Mouse (Mus musculus) naive thymus-derived CD4-positive, alpha-beta T cell, adult 2 months (primary cell): ENCODE results near the gene Cldn15.
A peak's percentile ranks its signal among the peaks of the same experiment; 100 is the strongest.
"Not testable (repeated sequence)": the region's sequence is repeated elsewhere in the genome, so short reads cannot be mapped to it uniquely, and the experiment has no call there.

Source experiments
- DNase-seq: peaks from one replicate; pipeline ENCODE4 v3.0.0-alpha.2; 2011; ENCODE audit warnings: low read depth

The Cldn15 gene

GRCm38 (mm10) chr5:136966331-136966730, at the start of gene Cldn15:
Cldn15 (plus strand) TSS chr5:136966616.
- DNase-seq = no peak

GRCm38 (mm10) chr5:136917613-136918242, 48.7 kb upstream of the Cldn15 start:
- DNase-seq = no peak

DNA sequence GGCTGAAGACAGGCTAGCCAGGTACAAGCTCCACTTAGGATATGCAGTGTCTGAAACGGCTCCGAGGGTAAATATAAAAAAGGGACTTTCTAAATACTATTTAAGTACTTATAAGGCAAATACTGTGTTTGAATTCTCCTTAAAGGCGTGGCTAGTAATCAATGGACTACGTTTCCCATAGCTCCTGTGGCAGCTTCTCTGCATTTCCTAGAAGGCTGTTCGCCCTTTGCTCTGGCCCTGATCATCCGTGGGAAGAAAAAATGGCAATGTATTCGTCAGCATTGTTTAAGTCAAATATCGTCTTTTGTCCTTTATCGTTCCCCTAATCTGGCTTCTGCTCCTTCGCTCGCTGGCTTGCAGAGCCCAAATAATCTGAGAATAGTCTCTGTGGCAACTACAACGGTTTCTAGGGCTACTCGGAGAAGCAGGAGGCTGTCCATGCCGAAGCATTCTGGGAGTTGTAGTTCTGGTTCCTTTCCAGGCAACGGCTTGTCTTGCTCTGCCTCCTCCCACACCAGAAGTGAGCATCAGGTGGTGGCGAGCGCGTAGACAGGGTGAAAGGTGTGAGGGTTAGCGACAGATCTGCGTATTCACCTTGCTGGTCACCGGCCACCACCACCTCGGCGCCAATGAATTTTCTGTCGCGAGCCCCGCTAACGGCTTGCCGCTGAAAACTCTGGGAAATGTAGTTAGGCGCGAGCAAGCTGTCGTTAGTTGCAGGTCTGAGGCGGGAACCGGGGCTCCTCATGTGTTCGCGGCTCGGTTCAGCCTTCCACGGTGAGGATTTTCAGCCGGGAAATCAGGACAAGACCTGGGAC, 47.6 kb upstream of the Cldn15 start:
- peak; percentile 90 for DNase-seq

- DNase-seq = peak; percentile 25
These were observed 46.7 kb upstream of the Cldn15 start for GRCm38 (mm10) chr5:136919546-136920301.

GRCm38 (mm10) chr5:136922830-136923229, 43.6 kb upstream of the Cldn15 start:
- no peak for DNase-seq

DNA sequence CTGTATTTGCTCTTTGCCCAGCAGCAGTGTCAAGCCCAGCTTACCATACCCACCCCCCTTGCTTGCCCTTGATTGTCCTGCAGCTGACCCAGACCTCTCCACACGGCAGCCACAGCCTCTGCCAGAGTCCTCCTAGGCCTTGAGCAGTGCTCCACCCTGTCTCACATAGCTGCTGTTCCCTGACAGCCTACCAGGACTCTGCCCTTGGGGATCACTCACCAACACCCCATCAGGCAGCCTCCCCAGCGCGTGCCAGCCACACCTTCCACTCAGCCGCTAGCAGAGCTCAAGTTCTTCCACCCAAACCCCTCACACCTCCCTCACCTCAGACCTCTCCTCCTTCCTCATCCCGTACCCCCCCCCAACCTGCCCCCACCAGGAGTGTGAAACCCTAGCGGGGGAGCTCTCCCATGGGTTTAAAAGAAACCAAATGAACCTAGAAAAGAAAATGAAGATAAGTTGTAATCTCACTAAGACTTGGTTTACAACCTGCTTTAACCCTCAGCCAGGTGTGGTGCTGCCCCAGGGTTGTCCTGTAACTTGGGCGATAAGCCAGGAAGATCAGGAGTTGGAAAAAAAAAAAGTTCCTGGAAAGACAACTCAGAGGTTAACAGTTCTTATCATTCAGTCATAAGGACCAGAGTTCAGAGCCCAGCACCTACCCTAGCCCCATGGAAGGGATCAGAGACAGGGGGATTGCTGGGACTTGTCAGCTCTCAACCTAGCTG, 42.5 kb upstream of the Cldn15 start:
- no peak for DNase-seq

DNA sequence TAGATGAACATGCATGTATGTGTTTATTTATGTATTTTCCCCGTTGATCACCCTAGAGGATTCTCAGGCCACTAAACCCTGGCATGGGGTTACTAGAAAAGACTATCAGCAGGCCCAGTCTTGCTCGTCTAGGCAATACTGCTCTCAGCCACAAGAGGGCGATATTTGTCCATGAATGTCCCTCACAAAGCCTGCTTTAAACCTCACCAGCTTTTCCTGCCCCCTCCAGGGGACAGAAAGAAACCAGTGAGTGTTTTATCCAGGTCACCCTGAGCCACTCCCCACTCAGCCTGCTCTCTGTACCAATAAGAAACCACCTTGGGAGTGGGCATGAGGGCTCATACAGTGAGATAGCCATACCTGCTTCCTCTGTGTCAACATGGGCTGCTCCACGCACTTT, 37.3 kb upstream of the Cldn15 start:
- peak; percentile 88 for DNase-seq

DNA sequence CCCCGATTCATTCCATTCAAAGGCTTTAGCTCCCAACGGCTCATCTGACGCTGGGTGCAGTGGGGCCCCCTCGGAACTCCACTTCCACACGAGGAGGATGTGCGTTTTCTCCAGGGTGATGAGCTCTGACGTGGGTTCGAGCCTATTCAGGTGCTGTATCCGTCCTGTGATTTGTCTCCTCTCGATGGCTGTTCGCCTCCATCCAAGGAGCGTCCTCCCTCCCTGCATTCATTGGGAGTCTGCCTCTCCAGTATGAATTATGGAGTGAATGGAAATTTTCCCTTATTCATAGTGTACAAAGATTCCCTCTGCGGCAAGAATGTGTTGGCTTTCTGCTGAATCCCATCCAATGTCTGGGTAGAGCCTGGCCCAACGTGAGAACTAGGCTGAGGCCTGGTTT, 34.5 kb upstream of the Cldn15 start:
- no peak for DNase-seq

- peak; percentile 30 for DNase-seq
These were observed 33.5 kb upstream of the Cldn15 start for GRCm38 (mm10) chr5:136932956-136933355.

- DNase-seq = no peak
These were observed 32.5 kb upstream of the Cldn15 start for GRCm38 (mm10) chr5:136933930-136934329.

DNA sequence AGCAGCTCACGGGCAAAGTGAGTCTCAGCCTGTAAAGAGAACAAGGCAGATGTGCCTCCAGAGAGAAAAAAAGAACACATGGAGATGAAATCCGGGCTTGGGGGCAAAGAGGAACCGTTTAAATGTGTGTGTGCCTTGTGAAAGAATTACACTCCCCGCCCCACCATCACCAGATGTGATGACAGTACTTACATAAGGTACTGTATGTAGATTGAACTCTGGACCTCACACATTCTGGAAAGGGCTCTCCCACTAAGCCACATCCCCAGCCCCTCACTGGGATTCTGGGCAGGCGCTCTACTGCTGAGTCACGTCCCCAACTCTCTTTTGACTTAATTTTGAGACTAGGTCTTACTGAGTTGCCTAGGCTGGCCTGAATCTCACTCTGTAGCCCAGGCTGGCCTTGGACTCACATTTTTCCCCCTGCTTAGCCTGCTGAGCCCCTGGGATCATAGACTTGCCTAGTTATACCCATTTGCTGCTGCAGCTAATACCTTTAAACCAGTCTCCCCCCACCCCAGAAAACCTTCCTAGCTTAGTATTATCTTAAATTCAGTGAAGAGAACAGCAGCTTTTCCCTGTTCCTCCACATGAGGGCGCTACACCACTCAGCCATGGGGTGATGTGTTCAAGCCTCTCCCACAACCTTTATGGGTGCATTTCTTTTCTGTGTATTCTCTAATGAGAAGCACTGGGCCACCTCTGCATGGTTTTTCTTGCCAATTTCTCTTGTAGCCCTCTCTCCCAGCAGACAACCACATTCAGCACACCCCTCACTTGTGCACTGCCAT, 30.3 kb upstream of the Cldn15 start:
- peak; percentile 39 for DNase-seq

GRCm38 (mm10) chr5:136936750-136937149, 29.7 kb upstream of the Cldn15 start:
- no peak for DNase-seq

DNA sequence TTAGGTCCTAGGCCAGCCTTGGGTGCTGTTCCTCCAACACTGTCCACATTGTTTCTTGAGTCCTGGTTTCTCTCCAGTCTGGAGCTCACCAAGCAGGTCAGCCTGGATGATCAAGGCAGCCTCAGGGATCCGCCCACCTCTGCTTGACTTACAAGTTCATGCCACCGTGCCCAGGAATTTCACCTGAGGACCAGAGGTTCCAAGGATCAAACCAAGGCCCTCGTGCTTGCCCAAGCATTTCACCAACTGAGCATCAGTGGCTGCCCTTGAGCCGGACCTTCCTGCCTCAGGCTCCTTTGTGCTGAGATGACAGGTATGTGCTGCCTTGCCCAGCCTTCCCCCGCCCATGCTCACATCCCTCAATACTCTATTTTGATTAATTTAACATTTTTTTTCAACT, 28.8 kb upstream of the Cldn15 start:
- DNase-seq = no peak

DNA sequence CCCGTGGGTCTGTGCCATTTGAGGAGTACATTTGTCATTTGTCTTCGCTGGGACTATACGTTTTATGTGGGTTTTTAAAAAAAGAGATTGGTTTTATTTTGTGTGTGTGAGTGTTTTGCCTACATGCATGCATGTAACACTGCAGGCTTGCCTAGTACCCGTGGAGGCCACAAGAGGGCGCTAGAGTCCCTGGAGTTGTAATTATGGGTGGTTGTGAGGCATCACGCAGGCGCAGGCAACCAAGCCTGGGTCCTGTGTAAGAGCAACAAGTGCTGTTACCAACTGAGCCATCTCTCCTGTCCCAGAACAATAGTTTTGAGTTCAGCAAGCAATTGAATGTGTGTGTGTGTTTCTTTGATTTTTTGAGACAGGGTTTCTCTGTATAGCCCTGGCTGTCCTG, 27.1 kb upstream of the Cldn15 start:
- DNase-seq = peak; percentile 35

- not testable (repeated sequence) for DNase-seq
These were observed 26.4 kb upstream of the Cldn15 start for GRCm38 (mm10) chr5:136940029-136940428.

GRCm38 (mm10) chr5:136940845-136941560, 25.4 kb upstream of the Cldn15 start:
- no peak for DNase-seq

DNA sequence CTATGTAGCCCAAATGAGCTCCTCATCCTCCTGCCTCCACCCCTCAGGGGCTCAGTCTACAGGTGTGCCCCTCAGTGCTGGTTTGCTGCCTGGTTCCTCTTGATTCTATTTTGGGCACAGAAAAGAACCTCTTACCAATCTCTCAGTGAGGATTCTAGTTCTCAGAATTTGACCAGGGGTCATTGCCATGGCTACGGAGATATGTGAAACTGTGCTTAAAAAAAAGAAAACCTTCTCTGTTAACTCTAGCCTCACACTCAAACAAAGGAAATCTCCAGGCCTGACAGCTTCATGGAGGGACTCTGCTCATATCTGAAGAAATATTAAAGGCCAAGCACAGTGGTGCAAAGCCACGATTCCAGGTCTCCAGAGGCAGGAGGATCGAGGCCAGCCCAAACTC, 23.6 kb upstream of the Cldn15 start:
- no peak for DNase-seq

- no peak for DNase-seq
These were observed 23.0 kb upstream of the Cldn15 start for GRCm38 (mm10) chr5:136943382-136943781.

GRCm38 (mm10) chr5:136945084-136945483, 21.3 kb upstream of the Cldn15 start:
- no peak for DNase-seq

GRCm38 (mm10) chr5:136947874-136948273, 18.5 kb upstream of the Cldn15 start:
- no peak for DNase-seq
